Mouse (Mus musculus) intestine, embryonic 15.5 days (tissue): ENCODE data around the gene Fate1. TPM values are rescaled to one million over a fixed set of nuclear protein-coding genes. Genes with fewer than 3 reads are reported as not detected.

Experiments used
- ATAC-seq: fragments of 200-750 bp; cut with Nextera tagmentation; 2 replicates; pipeline ENCODE4 v1.8.0; 2017; ENCODE audit warnings: moderate TSS enrichment, moderate library complexity
- H3K27ac ChIP-seq: fragments of 300-500 bp; sonication (generic); 2 replicates; pipeline ENCODE4 v1.5.1; 2015; ENCODE audit warnings: mild to moderate bottlenecking, inconsistent platforms
- H3K27me3 ChIP-seq: fragments of 300-500 bp; sonication (generic); replicated peaks from 2 replicates; pipeline ENCODE4 v1.6.1; 2015; ENCODE audit warnings: inconsistent platforms
- H3K36me3 ChIP-seq: fragments of 300-500 bp; sonication (generic); 2 replicates; pipeline ENCODE4 v1.6.1; 2015; ENCODE audit warnings: inconsistent platforms
- H3K4me1 ChIP-seq: fragments of 300-500 bp; sonication (generic); replicated peaks from 2 replicates; pipeline ENCODE4 v1.6.1; 2015; ENCODE audit warnings: inconsistent platforms
- H3K4me2 ChIP-seq: fragments of 300-500 bp; sonication (generic); replicated peaks from 2 replicates; pipeline ENCODE4 v1.6.1; 2015; ENCODE audit warnings: mild to moderate bottlenecking, inconsistent platforms
- H3K4me3 ChIP-seq: fragments of 300-500 bp; sonication (generic); replicated peaks from 2 replicates; pipeline ENCODE4 v1.5.1; 2015; ENCODE audit warnings: inconsistent platforms
- H3K9ac ChIP-seq: fragments of 300-500 bp; sonication (generic); 2 replicates; pipeline ENCODE4 v1.6.1; 2015; ENCODE audit warnings: inconsistent platforms
- H3K9me3 ChIP-seq: fragments of 300-500 bp; sonication (generic); 2 replicates; pipeline ENCODE4 v1.6.1; 2016; ENCODE audit warnings: inconsistent platforms
- WGBS: fragments of 180-500 bp; shearing (Covaris S2); methylation state at CpG from one replicate; pipeline ENCODE4 v1.1.7; 2015; 5-methylcytosine and 5-hydroxymethylcytosine counted together
- polyA plus RNA-seq: library from polyadenylated mRNA; unstranded; fragments of >200 nt; fragmentation: Nextera tagmentation; extraction: Ambion mirVana; gene quantifications from 2 replicates; pipeline ENCODE4 v1.2.1, GENCODE M21; 2015

Fate1 gene
- polyA plus RNA-seq, 1 experiment from 2014 or later = not detected

DNA sequence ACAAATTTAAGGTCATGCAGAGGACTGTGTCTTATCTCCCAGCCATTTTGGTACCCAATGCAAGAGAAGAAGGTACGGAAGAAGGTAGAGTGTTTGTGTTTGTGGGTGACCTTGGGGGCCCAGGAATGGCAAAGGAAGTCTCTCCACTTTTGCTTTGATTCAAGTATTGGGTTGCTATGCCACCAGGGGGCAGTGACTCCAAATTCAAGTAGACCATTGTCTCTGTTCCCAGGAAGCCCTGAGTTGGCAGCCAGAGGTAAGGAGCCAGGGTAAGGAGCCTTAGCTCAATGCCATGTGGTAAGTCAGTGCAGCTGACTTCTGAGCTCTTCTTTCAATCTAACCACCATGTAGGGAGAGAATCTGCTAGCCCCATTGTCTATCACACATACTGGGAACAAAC, 11.0 kb downstream of the Fate1 start:
- Histone ChIP-seq H3K27me3 (no peaks in the 10 kb centered on the region), H3K4me1 (no peaks in the 10 kb centered on the region), H3K4me3 (no peak overlapping the region), H3K9me3 (no peaks in the 10 kb centered on the region), H3K4me2 (no peak overlapping the region), H3K9ac (no peak overlapping the region), H3K27ac (no peak overlapping the region), H3K36me3 (no peaks in the 10 kb centered on the region)
- WGBS = 94% methylated on average over 1 of the region's 1 CpGs
- ATAC-seq = no peak

DNA sequence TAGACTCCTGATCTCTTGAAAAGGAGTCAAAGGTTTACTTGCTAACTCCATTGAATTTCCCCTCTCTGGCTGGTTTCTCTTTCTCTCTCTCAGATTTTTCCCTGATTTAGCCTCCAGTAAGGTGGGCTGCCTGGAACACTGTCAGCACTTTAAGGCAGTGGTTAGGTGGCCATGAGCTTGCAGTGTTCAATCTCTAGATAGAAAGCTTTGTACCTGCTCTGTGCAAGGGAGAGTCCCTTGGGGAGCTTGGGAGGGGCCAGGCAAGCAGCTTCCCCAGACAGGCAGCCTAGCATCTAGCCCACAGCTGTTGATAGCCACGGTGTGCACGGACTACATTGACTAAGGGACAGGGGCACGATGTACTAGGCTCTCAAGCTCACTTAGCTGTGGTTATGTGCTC, 18.8 kb downstream of the Fate1 start, which contains the start of gene Cnga2:
Gene Cnga2, plus strand, starts transcription at position 301 of the 400 bp plus-strand sequence.
- Histone ChIP-seq H3K4me2 (no peak within 1 kb of the TSS), H3K9ac (no peak within 1 kb of the TSS), H3K27ac (no peak within 1 kb of the TSS), H3K36me3 (no peaks in the 10 kb centered on the region), H3K4me1 (no peaks in the 10 kb centered on the region), H3K4me3 (no peak within 1 kb of the TSS), H3K27me3 (no peaks in the 10 kb centered on the region), H3K9me3 (no peaks in the 10 kb centered on the region)
- no peak for ATAC-seq
- WGBS = 77% methylated on average over 3 of the region's 3 CpGs

DNA sequence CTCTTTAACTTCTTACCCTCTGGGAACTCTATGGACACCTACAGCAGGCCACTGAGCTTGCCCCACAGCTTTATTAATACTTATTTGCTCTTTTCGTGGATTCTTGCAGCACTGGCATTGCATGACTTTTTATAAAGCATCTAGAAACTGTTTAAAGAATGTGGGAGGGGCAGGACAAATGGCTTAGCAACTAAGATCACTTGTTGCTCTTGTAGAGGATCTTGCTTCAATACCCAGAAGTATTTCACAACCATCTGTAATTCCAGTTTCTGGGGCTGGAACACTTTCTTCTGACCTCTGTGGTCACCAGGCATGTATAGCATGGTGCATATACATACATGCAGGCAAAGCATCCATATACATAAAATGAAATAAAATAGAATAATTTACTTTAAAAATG, 23.2 kb downstream of the Fate1 start:
- no peak for ATAC-seq

DNA sequence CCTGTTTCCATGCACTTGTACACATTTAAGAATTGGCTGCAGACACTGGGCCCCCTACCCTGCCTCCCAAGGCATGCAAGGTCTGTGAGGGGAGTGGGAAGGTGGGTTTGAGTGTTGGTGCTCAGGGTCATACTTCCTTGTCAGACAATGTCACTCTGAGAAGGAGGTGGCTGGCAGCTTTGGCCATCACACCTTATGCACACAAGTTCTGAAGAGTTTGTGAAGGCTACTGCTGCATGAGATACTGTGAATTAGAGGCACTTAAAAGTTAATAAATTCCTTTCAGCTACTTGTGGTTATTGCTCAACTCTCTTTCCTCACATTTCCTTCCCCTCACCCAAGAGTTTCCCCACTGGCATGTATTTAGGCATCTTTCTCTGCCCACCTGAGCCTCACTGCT, 37.1 kb downstream of the Fate1 start:
- Histone ChIP-seq H3K4me2 (no peak overlapping the region), H3K36me3 (no peaks in the 10 kb centered on the region), H3K4me3 (no peak overlapping the region), H3K9ac (no peak overlapping the region), H3K27me3 (no peaks in the 10 kb centered on the region), H3K9me3 (no peaks in the 10 kb centered on the region), H3K27ac (no peak overlapping the region), H3K4me1 (no peaks in the 10 kb centered on the region)
- no peak for ATAC-seq

More for the DNA sequence above, 23.2 kb downstream of the Fate1 start:
- Histone ChIP-seq H3K27me3 (no peaks in the 10 kb centered on the region), H3K27ac (no peak overlapping the region), H3K9me3 (no peaks in the 10 kb centered on the region), H3K4me2 (no peak overlapping the region), H3K4me3 (no peak overlapping the region), H3K36me3 (no peaks in the 10 kb centered on the region), H3K4me1 (no peaks in the 10 kb centered on the region), H3K9ac (no peak overlapping the region)
- WGBS = 64% methylated on average over 1 of the region's 1 CpGs

DNA sequence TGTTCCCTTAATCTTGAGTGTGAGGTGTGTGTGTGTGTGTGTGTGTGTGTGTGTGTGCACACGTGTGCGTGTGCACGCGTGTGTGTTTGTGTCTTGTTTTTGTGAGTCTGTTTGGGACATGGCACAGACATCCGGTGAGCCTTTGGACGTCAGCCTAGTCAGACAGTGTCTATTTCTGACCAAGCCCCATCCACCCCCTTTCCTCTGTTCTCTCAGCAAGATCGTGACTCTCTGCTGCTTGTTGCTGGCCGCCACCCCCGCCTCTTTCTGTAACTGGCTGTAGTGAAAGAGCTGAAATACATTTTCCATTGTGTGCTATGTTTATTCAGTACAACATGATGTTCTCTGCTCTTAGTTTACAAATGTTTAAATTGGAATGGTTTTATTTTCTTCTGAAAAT, 39.5 kb downstream of the Fate1 start:
- Histone ChIP-seq H3K4me2 (no peak overlapping the region), H3K4me3 (no peak overlapping the region), H3K27ac (no peak overlapping the region), H3K4me1 (no peaks in the 10 kb centered on the region), H3K9ac (no peak overlapping the region), H3K36me3 (no peaks in the 10 kb centered on the region), H3K9me3 (no peaks in the 10 kb centered on the region), H3K27me3 (no peaks in the 10 kb centered on the region)
- ATAC-seq = no peak
- WGBS = 61% methylated on average over 9 of the region's 9 CpGs

DNA sequence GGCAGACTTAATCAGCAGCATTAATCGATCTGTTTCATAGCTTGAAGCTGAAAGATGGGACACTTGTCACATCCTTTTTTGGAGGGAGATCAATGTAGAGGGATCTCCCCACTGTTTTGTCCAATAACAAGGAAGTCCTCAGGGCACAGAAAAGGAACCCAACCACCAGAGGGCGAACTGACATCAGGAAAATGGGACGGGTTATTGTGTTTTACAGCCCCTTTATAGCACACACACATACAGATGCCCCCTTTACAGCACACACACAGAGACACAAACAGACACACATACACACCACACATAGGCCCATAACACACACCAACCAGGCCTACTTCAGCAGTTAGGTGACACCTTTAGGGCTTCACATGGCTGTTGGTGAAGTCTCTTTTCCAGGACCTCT, 40.0 kb downstream of the Fate1 start:
- Histone ChIP-seq H3K4me3 (no peak overlapping the region), H3K9me3 (no peaks in the 10 kb centered on the region), H3K4me2 (no peak overlapping the region), H3K27ac (no peak overlapping the region), H3K4me1 (no peaks in the 10 kb centered on the region), H3K36me3 (no peaks in the 10 kb centered on the region), H3K27me3 (no peaks in the 10 kb centered on the region), H3K9ac (no peak overlapping the region)
- 37% methylated on average over 3 of the region's 3 CpGs for whole genome bisulfite sequencing
- no peak for ATAC-seq

DNA sequence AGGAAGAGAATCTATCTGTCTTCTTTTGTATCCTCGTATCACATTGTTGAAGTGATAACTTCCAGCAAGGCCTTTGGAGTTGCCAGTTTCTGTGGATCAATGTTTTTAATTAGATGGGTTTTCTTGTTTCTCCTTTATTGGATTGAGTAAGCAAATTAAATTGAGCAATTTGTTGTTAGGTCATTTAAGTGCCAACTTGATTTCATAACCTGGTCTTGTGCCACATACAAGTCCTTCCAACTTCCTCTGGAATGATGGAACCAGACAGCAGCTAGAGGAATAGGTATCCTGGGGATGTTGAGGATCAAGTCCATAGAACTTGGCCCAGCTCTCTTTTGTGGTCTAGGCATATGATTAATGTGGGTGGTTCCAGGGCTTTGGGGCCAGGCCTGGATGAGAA, 49.5 kb downstream of the Fate1 start:
- no peaks in the 10 kb centered on the region for H3K36me3 ChIP-seq
- no peaks in the 10 kb centered on the region for H3K9me3 ChIP-seq
- H3K4me2 ChIP-seq = no peak overlapping the region
- H3K27ac ChIP-seq = no peak overlapping the region
- no peaks in the 10 kb centered on the region for H3K27me3 ChIP-seq
- no peak overlapping the region for H3K9ac ChIP-seq
- no peaks in the 10 kb centered on the region for H3K4me1 ChIP-seq
- WGBS = 93% methylated on average over 1 of the region's 1 CpGs
- no peak overlapping the region for H3K4me3 ChIP-seq
- ATAC-seq = no peak

DNA sequence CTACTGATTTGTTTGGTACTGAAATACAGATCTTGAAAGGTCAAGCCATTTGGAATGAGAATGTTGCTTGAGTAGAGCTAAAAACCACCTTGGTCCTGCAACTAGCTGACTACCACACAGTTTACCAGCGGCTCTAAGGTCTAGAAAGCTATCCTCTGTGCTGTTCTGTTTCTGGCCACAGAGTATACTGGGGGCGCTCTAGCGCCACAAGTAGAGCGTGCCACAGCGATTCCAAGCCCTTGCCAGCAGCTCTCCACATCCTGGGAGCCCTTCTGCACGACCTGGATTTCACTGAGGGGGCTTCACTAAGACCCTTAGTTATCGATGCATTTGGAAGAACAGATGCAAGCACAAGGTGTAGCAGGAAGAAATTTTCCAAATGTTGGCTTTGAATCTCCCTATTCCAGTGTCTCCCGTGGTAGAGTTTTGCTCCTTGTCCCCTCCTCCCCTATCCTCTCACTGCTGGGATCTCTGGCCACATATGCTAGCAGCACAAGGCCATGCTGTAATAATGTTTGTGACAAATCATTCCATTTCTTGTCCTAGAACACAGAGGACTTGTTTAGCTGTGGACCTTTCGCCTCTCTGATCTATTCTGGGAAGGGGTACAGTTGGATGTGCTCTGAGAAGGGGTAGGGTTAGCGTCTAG, 50.1 kb downstream of the Fate1 start:
- Histone ChIP-seq H3K4me2 (no peak overlapping the region), H3K27me3 (no peaks in the 10 kb centered on the region), H3K36me3 (no peaks in the 10 kb centered on the region), H3K9ac (no peak overlapping the region), H3K27ac (no peak overlapping the region), H3K4me3 (no peak overlapping the region), H3K9me3 (no peaks in the 10 kb centered on the region), H3K4me1 (no peaks in the 10 kb centered on the region)
- 41% methylated on average over 10 of the region's 10 CpGs for WGBS
- no peak for ATAC-seq

DNA sequence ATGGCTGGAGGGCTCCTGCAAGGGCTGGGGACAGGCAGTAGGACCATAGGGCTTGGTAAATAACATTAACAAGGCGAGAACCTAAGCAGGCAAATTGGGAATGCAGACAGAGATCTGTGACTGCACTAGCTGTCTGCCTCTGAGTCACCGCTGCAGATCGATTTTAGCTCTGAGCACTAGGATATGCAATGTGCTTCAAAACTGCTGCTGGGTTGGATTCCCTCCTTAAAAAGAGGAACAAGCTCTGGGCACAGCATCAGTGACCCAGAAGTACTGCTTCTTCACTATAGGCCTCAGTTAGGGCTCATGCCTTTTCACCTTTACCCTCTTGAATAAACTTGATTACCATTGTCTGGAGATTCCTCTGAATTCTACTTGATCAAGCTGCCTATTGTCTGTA, 50.8 kb downstream of the Fate1 start:
- Histone ChIP-seq H3K4me2 (no peak overlapping the region), H3K27ac (no peak overlapping the region), H3K36me3 (no peaks in the 10 kb centered on the region), H3K27me3 (no peaks in the 10 kb centered on the region), H3K4me3 (no peak overlapping the region), H3K9me3 (no peaks in the 10 kb centered on the region), H3K4me1 (no peaks in the 10 kb centered on the region), H3K9ac (no peak overlapping the region)
- no peak for ATAC-seq
- 73% methylated on average over 3 of the region's 3 CpGs for WGBS

Other genes with a start within 250 kb of the Fate1 start
- gene Vma21, start 157.1 kb upstream of the Fate1 start, polyA plus RNA-seq = 44.8 and 46.0 TPM in 2 replicates
- gene Gm1141, start 52.0 kb upstream of the Fate1 start, polyA plus RNA-seq = 0.11 TPM in 1 of 2 replicates, not detected in the other
- 7.3 and 8.5 TPM in 2 replicates for gene Prrg3, start 10.4 kb upstream of the Fate1 start, polyA plus RNA-seq
- gene Cnga2, start 18.9 kb downstream of the Fate1 start, polyA plus RNA-seq = not detected in 2 replicates
- gene Magea4, start 249.0 kb downstream of the Fate1 start, polyA plus RNA-seq = not detected in 2 replicates